Mouse (Mus musculus) kidney, postnatal 0 days (tissue): ENCODE results near the gene Egfr. TPM values are rescaled to one million over a fixed set of nuclear protein-coding genes. Genes with fewer than 3 reads are reported as not detected.

Source experiments
- ATAC-seq: fragments of 200-750 bp; cut with Nextera tagmentation; replicated peaks from 2 replicates; pipeline ENCODE4 v1.8.0; 2017; ENCODE audit warnings: low read depth, moderate number of reproducible peaks, moderate TSS enrichment, moderate library complexity; ENCODE audit not compliant: low FRiP score
- DNase-seq: peaks from one replicate; pipeline ENCODE4 v3.0.0-alpha.2; 2016; ENCODE audit warnings: low spot score
- H3K27ac ChIP-seq: fragments of 300-500 bp; sonication (generic); 2 replicates; pipeline ENCODE4 v1.5.1; 2014; ENCODE audit warnings: mild to moderate bottlenecking
- H3K27me3 ChIP-seq: fragments of 300-500 bp; sonication (generic); 2 replicates; pipeline ENCODE4 v1.6.1; 2014; ENCODE audit warnings: low read length, mixed read lengths; ENCODE audit not compliant: insufficient read depth
- H3K36me3 ChIP-seq: fragments of 300-500 bp; sonication (generic); 2 replicates; pipeline ENCODE4 v1.6.1; 2014; ENCODE audit warnings: low read length, mixed read lengths; ENCODE audit not compliant: insufficient read depth
- H3K4me1 ChIP-seq: fragments of 300-500 bp; sonication (generic); replicated peaks from 2 replicates; pipeline ENCODE4 v1.6.1; 2014; ENCODE audit warnings: antibody characterized with exemption, low read length, mixed read lengths; ENCODE audit not compliant: insufficient read depth
- H3K4me2 ChIP-seq: fragments of 300-500 bp; sonication (generic); 2 replicates; pipeline ENCODE4 v1.6.1; 2014; ENCODE audit warnings: mild to moderate bottlenecking, low read length, moderate library complexity, mixed read lengths
- H3K4me3 ChIP-seq: fragments of 300-500 bp; sonication (generic); replicated peaks from 2 replicates; pipeline ENCODE4 v1.5.1; 2014; ENCODE audit warnings: low read depth, low read length
- H3K9ac ChIP-seq: fragments of 300-500 bp; sonication (generic); 2 replicates; pipeline ENCODE4 v1.6.1; 2014; ENCODE audit warnings: low read depth, low read length
- H3K9me3 ChIP-seq: fragments of 300-500 bp; sonication (generic); replicated peaks from 2 replicates; pipeline ENCODE4 v1.6.1; 2016; ENCODE audit warnings: low read length, inconsistent platforms, mixed read lengths
- CTCF ChIP-seq: IDR thresholded peaks from 2 replicates; pipeline ENCODE4 v1.5.1; 2016; ENCODE audit warnings: antibody characterized with exemption, low read depth, mild to moderate bottlenecking, moderate library complexity
- WGBS: fragments of 180-500 bp; shearing (Covaris S2); extraction: QIAGEN DNeasy Blood & Tissue Kit; methylation state at CpG from one replicate; pipeline ENCODE4 v1.1.7; 2014; 5-methylcytosine and 5-hydroxymethylcytosine counted together
- polyA plus RNA-seq: library from polyadenylated mRNA; unstranded; fragments of >200 nt; fragmentation: Nextera tagmentation; extraction: Ambion mirVana; gene quantifications from 2 replicates; pipeline ENCODE4 v1.2.1, GENCODE M21; 2015

The Egfr gene
- polyA plus RNA-seq, 1 experiment from 2014 or later = 4.6 TPM

DNA sequence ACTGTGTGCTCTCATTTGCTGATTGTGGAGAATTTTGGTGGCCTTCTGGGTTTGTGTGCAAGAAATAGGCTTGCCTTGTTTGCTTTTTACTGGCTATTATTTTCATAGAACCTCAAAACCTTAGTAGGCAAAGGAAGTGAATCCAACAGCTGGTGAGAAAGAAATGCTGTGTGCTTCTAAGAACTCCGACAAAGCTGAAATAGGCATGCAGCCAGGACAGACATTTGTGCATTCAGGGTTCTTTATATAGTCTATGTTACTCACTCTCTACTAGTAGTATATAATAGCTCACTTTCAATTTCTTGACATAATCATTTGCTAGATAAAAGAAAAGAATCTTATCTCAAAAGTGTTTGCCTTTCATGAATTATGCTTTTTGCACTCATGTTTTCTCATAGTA is 50.7 kb downstream of the Egfr start:
- ATAC-seq (no peak), DNase-seq (peak; percentile 42)
- TF ChIP-seq CTCF = no peak
- Histone ChIP-seq H3K9me3 (no peaks in the 10 kb centered on the region), H3K4me1 (peaks cover 3% of the 10 kb centered on the region; the same call in 1 of the 2 replicates), H3K9ac (no peak overlapping the region), H3K27ac (no peak overlapping the region), H3K4me2 (no peak overlapping the region), H3K27me3 (no peaks in the 10 kb centered on the region), H3K4me3 (no peak overlapping the region), H3K36me3 (no peaks in the 10 kb centered on the region)
- whole genome bisulfite sequencing = 50% methylated on average over 1 of the region's 1 CpGs

DNA sequence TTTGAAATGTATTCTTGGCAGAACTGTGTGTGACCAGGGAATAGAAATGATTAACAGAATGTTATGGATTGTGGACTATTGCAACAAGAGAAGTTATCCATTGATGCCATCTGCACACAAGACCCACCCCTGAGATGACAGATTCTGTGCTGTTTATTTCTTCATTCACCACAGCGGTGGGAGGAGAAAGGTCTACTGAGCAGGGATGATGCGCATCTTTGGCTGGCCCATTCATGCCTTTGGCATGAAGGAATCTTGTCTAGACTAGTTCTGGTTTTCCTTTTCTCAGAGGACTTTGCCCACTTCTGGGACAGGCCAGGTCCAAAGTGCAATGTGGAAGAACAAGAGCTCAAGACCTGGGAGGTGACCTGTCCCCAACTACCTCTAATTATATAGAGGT is 52.0 kb downstream of the Egfr start:
- Histone ChIP-seq H3K4me1 (peaks cover 3% of the 10 kb centered on the region; the same call in 1 of the 2 replicates), H3K9me3 (no peaks in the 10 kb centered on the region), H3K9ac (no peak overlapping the region), H3K27me3 (no peaks in the 10 kb centered on the region), H3K4me2 (no peak overlapping the region), H3K27ac (no peak overlapping the region), H3K36me3 (no peaks in the 10 kb centered on the region), H3K4me3 (no peak overlapping the region)
- peak; percentile 33 for DNase-seq
- ATAC-seq = peak; percentile 93
- no peak for TF ChIP-seq CTCF
- WGBS = 93% methylated on average over 2 of the region's 2 CpGs

DNA sequence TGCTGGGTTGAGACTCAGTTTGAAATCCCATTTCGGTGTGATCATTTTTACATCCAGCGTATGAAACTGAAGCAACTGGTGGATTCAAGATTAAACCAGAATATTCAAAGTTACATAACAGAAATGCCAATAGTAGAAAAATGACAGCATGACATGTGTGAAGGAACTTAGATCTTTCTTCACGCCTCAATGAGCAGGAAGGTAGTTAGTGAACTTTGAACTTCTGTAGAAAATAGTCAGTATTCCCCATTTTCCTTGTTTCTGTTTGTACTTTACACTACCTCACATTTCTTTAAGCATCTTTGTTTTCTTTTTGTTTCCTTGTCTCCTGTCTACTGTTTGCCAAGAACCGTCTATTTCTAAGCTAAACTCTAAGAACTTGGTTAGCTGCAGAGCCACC is 53.9 kb downstream of the Egfr start:
- Histone ChIP-seq H3K27ac (no peak overlapping the region), H3K4me3 (no peak overlapping the region), H3K4me1 (0 out of 2 replicates have a peak, but pooled peaks cover 6% of the 10 kb centered on the region), H3K9me3 (no peaks in the 10 kb centered on the region), H3K9ac (no peak overlapping the region), H3K27me3 (no peaks in the 10 kb centered on the region), H3K36me3 (no peaks in the 10 kb centered on the region), H3K4me2 (no peak overlapping the region)
- TF ChIP-seq CTCF = no peak
- DNase-seq (no peak), ATAC-seq (no peak)
- WGBS = 80% methylated on average over 4 of the region's 4 CpGs

DNA sequence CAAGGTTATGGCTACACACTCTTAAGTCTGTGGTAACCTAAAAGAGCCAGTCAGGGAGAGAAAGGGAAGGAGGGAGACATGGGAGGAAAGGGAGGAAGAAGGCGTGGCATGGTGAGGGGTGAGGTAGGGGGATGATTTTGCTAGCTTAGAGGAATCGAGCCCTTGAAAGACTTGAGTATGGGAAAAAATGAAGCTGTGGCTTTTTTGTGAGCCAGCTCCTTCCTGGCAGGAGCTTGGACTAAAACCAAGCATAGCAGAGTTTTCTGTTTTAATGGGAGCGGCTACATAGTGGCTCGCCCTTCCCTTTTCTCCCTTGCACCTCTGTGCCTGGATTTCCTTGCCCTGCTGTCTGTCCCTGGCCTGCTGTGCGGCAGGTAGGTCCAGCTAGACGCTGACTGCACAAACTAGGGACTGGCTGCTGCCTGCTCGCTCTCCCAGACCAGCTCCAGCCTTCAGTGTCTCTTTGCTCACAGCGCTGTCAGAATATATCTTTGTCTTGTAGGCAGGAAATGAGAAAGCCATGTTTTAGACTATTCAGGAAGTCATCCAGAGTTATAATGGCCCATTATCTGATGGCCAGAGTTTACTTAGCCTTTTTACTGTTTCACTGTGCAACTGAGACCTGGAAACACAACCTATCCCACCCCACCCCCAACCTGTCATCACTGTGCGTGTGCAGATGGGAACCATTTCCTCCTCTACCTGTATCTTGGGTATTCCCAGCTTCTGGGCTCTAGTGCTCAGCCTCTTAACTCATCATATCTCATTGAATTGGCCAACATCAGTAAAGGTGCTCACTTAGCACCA is 57.4 kb downstream of the Egfr start:
- no peaks in the 10 kb centered on the region for H3K9me3 ChIP-seq
- H3K4me3 ChIP-seq = no peak overlapping the region
- ATAC-seq = no peak
- H3K36me3 ChIP-seq = no peaks in the 10 kb centered on the region
- 0 out of 2 replicates have a peak, but pooled peaks cover 6% of the 10 kb centered on the region for H3K4me1 ChIP-seq
- TF ChIP-seq CTCF = no peak
- no peak for DNase-seq
- H3K9ac ChIP-seq = no peak overlapping the region
- no peaks in the 10 kb centered on the region for H3K27me3 ChIP-seq
- no peak overlapping the region for H3K4me2 ChIP-seq
- peak overlapping the region; percentile 60 for H3K27ac ChIP-seq
- WGBS = 56% methylated on average over 9 of the region's 9 CpGs

DNA sequence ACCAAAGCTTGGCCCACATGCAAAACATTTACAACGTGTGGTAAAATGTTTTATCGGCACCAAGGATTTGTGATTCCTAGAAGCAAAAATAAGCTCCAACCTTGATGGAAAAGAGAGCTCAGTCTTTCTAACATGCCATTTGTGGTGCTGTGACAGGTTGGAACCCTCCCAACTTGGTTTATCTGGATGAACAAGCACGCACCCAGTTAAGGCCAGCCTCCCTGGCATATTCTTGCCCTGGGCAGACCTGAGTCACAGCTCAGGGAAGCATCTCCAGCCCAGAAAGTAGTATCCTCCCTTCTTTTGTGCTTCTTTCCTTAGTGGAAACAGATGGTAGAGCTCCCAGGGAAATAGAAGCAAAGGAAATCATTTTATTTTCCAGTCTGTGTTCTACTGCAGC is 58.1 kb downstream of the Egfr start:
- ATAC-seq = no peak
- no peak for DNase-seq
- Histone ChIP-seq H3K4me2 (no peak overlapping the region), H3K36me3 (no peaks in the 10 kb centered on the region), H3K9me3 (no peaks in the 10 kb centered on the region), H3K4me1 (0 out of 2 replicates have a peak, but pooled peaks cover 6% of the 10 kb centered on the region), H3K4me3 (no peak overlapping the region), H3K27ac (no peak overlapping the region), H3K9ac (no peak overlapping the region), H3K27me3 (no peaks in the 10 kb centered on the region)
- WGBS = 83% methylated on average over 3 of the region's 3 CpGs
- TF ChIP-seq CTCF = no peak

DNA sequence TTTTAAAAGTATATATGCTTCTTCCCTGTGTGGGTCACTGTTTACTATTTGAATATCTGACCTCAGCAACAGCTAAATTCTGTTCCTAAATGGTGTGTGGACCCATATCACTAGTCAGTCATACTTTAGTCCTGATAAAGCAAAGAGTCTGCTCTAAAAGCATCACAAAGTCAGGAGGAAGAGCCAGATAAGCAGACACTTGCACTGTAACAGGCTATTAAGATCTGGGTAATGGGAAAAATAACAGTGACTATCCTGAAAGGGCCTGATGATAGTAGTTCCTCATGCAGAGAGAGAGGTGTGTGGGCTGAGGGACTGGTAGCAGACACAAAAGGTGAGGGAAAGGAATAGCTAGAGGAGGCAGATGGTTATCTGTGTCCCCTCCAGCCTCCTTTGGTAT is 61.3 kb downstream of the Egfr start:
- Histone ChIP-seq H3K4me2 (no peak overlapping the region), H3K9ac (no peak overlapping the region)
- ATAC-seq = no peak

More for the DNA sequence above, 61.3 kb downstream of the Egfr start:
- DNase-seq = no peak
- H3K9me3 ChIP-seq = no peaks in the 10 kb centered on the region
- H3K4me1 ChIP-seq = 0 out of 2 replicates have a peak, but pooled peaks cover 6% of the 10 kb centered on the region
- H3K27ac ChIP-seq = no peak overlapping the region
- H3K4me3 ChIP-seq = no peak overlapping the region
- H3K36me3 ChIP-seq = no peaks in the 10 kb centered on the region
- no peak for TF ChIP-seq CTCF
- H3K27me3 ChIP-seq = no peaks in the 10 kb centered on the region
